Mouse (Mus musculus): ENCODE results near the gene Enpp1.

GRCm38 (mm10) chr10:24719383-24719782, 7.4 kb upstream of the Enpp1 start:
- TF ChIP-seq CTCF (IDR thresholded peaks at IDR 0.05; ENCODE audit: low read depth, low read length) (no peak), EP300 (IDR thresholded peaks at IDR 0.05; ENCODE audit: insufficient read depth, low read depth, low read length) (no peak), POLR2A (IDR thresholded peaks at IDR 0.05; ENCODE audit: insufficient read depth, low read length) (no peak)

All from ES-Bruce4 (cell line).